Mouse (Mus musculus) heart, postnatal 36 days (tissue): ENCODE data around the gene Luc7l2. TPM values are rescaled to one million over a fixed set of nuclear protein-coding genes. Genes with fewer than 3 reads are reported as not detected.

Experiments
- DNase-seq, 2 experiments: peaks; one replicate each; pipeline ENCODE4 v3.0.0; 2021 to 2022
- intact Hi-C: fragments of 180-260 bp; cut with DNase I; formaldehyde crosslinking; loops from one replicate; pipeline ENCODE4 v1.15.1; 2025
- microRNA-seq, 2 experiments: library from miRNA; unstranded; fragments of <30 nt; microRNA quantifications; one replicate each; pipeline ENCODE4 v1.2.0; 2021; ENCODE audit warnings: borderline number of aligned reads in 2 of 2
- total RNA-seq, 2 experiments: library from RNA; stranded (reverse); gene quantifications; 2 replicates each; pipeline ENCODE4 v1.2.3; 2021

The Luc7l2 gene
- total RNA-seq, 2 experiments from 2014 or later, result 93.7 to 102 TPM

DNA sequence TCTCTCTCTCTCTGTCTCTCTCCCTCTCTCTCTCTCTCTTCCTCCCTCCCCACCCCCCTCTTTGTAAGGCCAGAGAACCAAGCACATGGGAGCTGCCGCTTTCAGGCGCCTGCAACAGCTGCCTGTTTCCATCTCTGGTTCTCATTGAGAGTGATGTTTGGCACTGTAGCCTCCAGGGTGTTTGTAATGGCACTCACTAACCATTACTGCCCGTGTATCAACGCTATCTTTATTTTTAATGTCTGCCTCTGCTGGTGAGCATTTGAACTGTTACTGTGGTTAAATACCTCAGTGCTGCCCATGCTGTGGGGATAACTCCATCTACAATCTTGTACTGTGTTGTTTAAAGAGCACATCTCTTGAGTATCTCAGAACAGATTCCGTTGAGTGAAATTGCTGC is 90.5 kb downstream of the Luc7l2 start:
- DNase-seq, result no peak

GRCm38 (mm10) chr6:38642593-38642992 is 91.5 kb downstream of the Luc7l2 start:
- no peak for DNase-seq
- intact Hi-C loops, result no loop called here

More for the DNA sequence above, 90.5 kb downstream of the Luc7l2 start:
- intact Hi-C loops, result no loop called here

- intact Hi-C loops, result no loop called here
These were observed 91.9 kb downstream of the Luc7l2 start for GRCm38 (mm10) chr6:38643039-38643438.

DNA sequence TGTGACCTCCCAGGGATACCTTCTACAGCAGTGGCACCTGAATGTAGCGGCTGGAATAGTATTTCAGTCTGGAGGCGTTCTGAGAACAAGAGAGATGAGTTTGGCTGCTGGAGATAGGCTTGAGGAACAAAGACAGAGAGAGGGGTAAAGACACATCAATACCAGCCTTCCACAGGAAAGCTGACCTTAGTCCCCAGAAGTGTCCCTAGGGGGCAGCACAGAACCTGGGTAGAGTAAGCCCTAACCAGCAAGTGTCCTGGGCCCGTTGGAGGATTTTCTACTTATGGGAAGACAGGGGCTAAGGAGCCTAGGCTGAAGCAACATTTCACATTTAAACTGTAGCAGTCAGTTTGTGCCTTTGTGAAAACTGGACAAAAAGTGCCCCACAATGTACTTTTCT is 98.4 kb downstream of the Luc7l2 start:
- intact Hi-C loops, result no loop called here
- DNase-seq, result no peak

More at GRCm38 (mm10) chr6:38643039-38643438, 91.9 kb downstream of the Luc7l2 start:
- no peak for DNase-seq

GRCm38 (mm10) chr6:38650263-38650937 is 99.3 kb downstream of the Luc7l2 start:
- peak; percentile 64 to 69 for DNase-seq
- intact Hi-C loops, result loop anchor here (1.0 to 5.0 kb wide), 3 partner anchors 45 to 417 kb away; no protein-coding TSS in a partner anchor

Small RNA genes within 50 kb of the gene (microRNA-seq; reads per million reads assigned to microRNA genes)
- gene Mir7670, result 0.67 to 0.72 reads per million in 2 experiments

Other genes with a start within 250 kb of the Luc7l2 start
- 10 to 100 TPM; 15.3 to 16.2 TPM for gene Zc3hav1, start 196.7 kb upstream of the Luc7l2 start, total RNA-seq
- 1 to 10 TPM; 1.9 to 2.0 TPM for gene Ttc26, start 169.9 kb upstream of the Luc7l2 start, total RNA-seq
- gene Ubn2, start 117.4 kb upstream of the Luc7l2 start, total RNA-seq, result 10 to 100 TPM; 23.5 to 25.8 TPM
- 100 to 1,000 TPM; 253 to 256 TPM for gene Fmc1, start 17.8 kb upstream of the Luc7l2 start, total RNA-seq
- gene Klrg2, start 85.9 kb downstream of the Luc7l2 start, total RNA-seq, result under 1 TPM; 0.33 to 0.51 TPM
- gene Clec2l, start 111.7 kb downstream of the Luc7l2 start, total RNA-seq, result 1 to 10 TPM; 1.5 to 1.7 TPM